In the genomic region with DNA sequence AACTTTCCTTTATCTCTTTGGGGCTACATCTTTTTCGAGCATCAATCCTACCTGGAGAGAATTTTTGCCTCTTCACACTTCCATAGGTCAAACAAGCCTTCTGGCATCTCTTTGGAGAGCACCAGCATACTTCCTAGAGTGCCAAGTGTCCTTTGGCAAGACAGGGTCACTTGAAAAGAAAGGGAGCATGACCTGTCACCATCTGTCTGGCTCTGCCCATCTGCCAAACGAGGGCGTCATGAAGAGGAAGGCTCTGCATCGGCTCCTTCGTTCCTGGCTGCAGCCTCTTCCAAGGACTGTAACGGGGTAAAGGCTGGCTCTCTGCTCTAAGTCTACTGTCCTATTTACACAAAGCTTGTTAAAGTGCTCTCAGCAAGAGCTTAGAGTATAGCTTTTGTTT, we compare ENCODE assay signal across 21 mouse cellular contexts.
DNase-seq lines count a peak whose midpoint lies in the region; ATAC-seq and TF ChIP-seq lines count a peak whose summit lies in the region.
"Had no signal": no experiment of that assay in that cellular context is flagged by ENCODE, and none has a peak within 500 bp of the region (broad histone marks: within the 10 kb centered on the region; RNA-seq: fewer than 3 reads in every experiment).

No protein-coding gene starts in this region.

- intact Hi-C loops in heart, postnatal 25 days (cut with DNase I), result no loop called here

- H3K4me3 ChIP-seq in midbrain, postnatal 0 days (ENCODE audit: low read depth, low read length), result no peak overlapping the region
- H3K4me3 ChIP-seq in midbrain, embryonic 13.5 days (replicated peaks), result no peak overlapping the region
- H3K4me3 ChIP-seq: forebrain, embryonic 13.5 days; kidney, embryonic 15.5 days; limb, embryonic 13.5 days; liver, embryonic 15.5 days; neural tube, embryonic 15.5 days had no signal

- no peak for TF ChIP-seq CTCF in midbrain, postnatal 0 days (IDR thresholded peaks at IDR 0.05)

- WGBS in midbrain, postnatal 0 days, result 76% methylated on average over 6 of the region's 6 CpGs
- WGBS in midbrain, embryonic 13.5 days, result 73% methylated on average over 6 of the region's 6 CpGs

- no peak overlapping the region for H3K4me2 ChIP-seq in midbrain, postnatal 0 days (ENCODE audit: low read depth, low read length, poor library complexity, severe bottlenecking)
- H3K4me2 ChIP-seq in midbrain, embryonic 13.5 days (replicated peaks), result no peak overlapping the region
- H3K4me2 ChIP-seq: forebrain, embryonic 13.5 days; kidney, embryonic 15.5 days; limb, embryonic 13.5 days; liver, embryonic 15.5 days; midbrain, embryonic 11.5 days; neural tube, embryonic 15.5 days had no signal

- H3K27ac ChIP-seq in midbrain, postnatal 0 days (ENCODE audit: low read depth, low read length), result no peak overlapping the region
- no peak overlapping the region for H3K27ac ChIP-seq in midbrain, embryonic 13.5 days
- H3K27ac ChIP-seq: forebrain, embryonic 13.5 days; kidney, embryonic 15.5 days; limb, embryonic 13.5 days; liver, embryonic 15.5 days; neural tube, embryonic 15.5 days had no signal

- H3K9me3 ChIP-seq in midbrain, postnatal 0 days (ENCODE audit: low read length), result no peaks in the 10 kb centered on the region
- no peaks in the 10 kb centered on the region for H3K9me3 ChIP-seq in midbrain, embryonic 13.5 days
- H3K9me3 ChIP-seq: forebrain, embryonic 13.5 days; kidney, embryonic 15.5 days; limb, embryonic 13.5 days; liver, embryonic 15.5 days; neural tube, embryonic 15.5 days had no signal

- H3K9ac ChIP-seq in midbrain, postnatal 0 days (replicated peaks; ENCODE audit: low read length, poor library complexity, severe bottlenecking), result 0 out of 2 replicates have a peak overlapping the region, but pooled peaks have one; percentile 4
- no peak overlapping the region for H3K9ac ChIP-seq in midbrain, embryonic 13.5 days (replicated peaks)
- H3K9ac ChIP-seq: forebrain, embryonic 13.5 days; kidney, embryonic 15.5 days; limb, embryonic 13.5 days; liver, embryonic 15.5 days; neural tube, embryonic 15.5 days had no signal

- no peak for ATAC-seq in midbrain, postnatal 0 days (ENCODE audit: low FRiP score)
- no peak for ATAC-seq in midbrain, embryonic 13.5 days
- ATAC-seq: activated CD4-positive, CD25-positive, alpha-beta regulatory T cell, adult 4 months; forebrain, embryonic 13.5 days; Patski had no signal

- DNase-seq in kidney, adult 11 months, result peak; percentile 12
- no peak for DNase-seq in kidney, adult 18-20 months
- peak; percentile 33 for DNase-seq in midbrain, postnatal 0 days (ENCODE audit: low spot score)
- peak; percentile 80 to 88 for DNase-seq in cerebellum, postnatal 10 days
- no peak for DNase-seq in heart, postnatal 25 days (ENCODE audit: low spot score)
- DNase-seq in layer of hippocampus, adult 9-10 months (ENCODE audit: low spot score), result no peak
- DNase-seq: adrenal gland, postnatal 14 days; embryo, embryonic 11 days; gastrocnemius, postnatal 14 days; layer of hippocampus, adult 9-11 months; lung, postnatal 4 days; right cerebral cortex, postnatal 4 days had no signal

- H3K4me1 ChIP-seq in midbrain, postnatal 0 days (ENCODE audit: insufficient read depth, low read length), result no peaks in the 10 kb centered on the region
- no peaks in the 10 kb centered on the region for H3K4me1 ChIP-seq in midbrain, embryonic 13.5 days (replicated peaks)
- H3K4me1 ChIP-seq: forebrain, embryonic 13.5 days; kidney, embryonic 15.5 days; limb, embryonic 13.5 days; liver, embryonic 15.5 days; neural tube, embryonic 15.5 days had no signal

- H3K27me3 ChIP-seq in midbrain, postnatal 0 days (ENCODE audit: insufficient read depth, low read length), result no peaks in the 10 kb centered on the region
- H3K27me3 ChIP-seq in midbrain, embryonic 13.5 days, result no peaks in the 10 kb centered on the region
- H3K27me3 ChIP-seq: forebrain, embryonic 13.5 days; kidney, embryonic 15.5 days; limb, embryonic 13.5 days; liver, embryonic 15.5 days; neural tube, embryonic 15.5 days; Patski had no signal

- no peaks in the 10 kb centered on the region for H3K36me3 ChIP-seq in midbrain, postnatal 0 days (ENCODE audit: insufficient read depth, low read length)
- no peaks in the 10 kb centered on the region for H3K36me3 ChIP-seq in midbrain, embryonic 13.5 days
- H3K36me3 ChIP-seq: kidney, embryonic 15.5 days; limb, embryonic 13.5 days; liver, embryonic 15.5 days; neural tube, embryonic 15.5 days had no signal

Comparison
In these comparisons a context has a peak if more than half of its experiments do, and no peak if none do; other contexts are left out.
1. DNase-seq: peak in kidney, adult 11 months (single experiment), midbrain, postnatal 0 days (single experiment) and cerebellum, postnatal 10 days (2 of 2); none in kidney, adult 18-20 months (single experiment), heart, postnatal 25 days (single experiment) and layer of hippocampus, adult 9-10 months (single experiment).